Mouse (Mus musculus) megakaryocyte progenitor cell, adult 5-6 weeks (primary cell): Measurements from ENCODE around the gene Gm20605. TPM values are rescaled to one million over a fixed set of nuclear protein-coding genes. Genes with fewer than 3 reads are reported as not detected.

ENCODE experiments used
- ATAC-seq: replicated peaks from 2 replicates; pipeline ENCODE4 v1.8.0; 2016; ENCODE audit warnings: mild to moderate bottlenecking, moderate TSS enrichment, inconsistent platforms; ENCODE audit not compliant: poor library complexity
- total RNA-seq, 2 experiments: library from RNA; stranded (forward) in 1 of 2; stranded (reverse) in 1 of 2; fragments of 157-497, 149-512 nt in 1 of 2; fragments of 200-1000 nt in 1 of 2; gene quantifications; 2 replicates each; pipeline versions ENCODE4 v1.2.3 to v1.2.4; 2015 to 2017

Gene Gm20605
- total RNA-seq, 2 experiments from 2014 or later: 8.0 to 8.3 TPM

DNA sequence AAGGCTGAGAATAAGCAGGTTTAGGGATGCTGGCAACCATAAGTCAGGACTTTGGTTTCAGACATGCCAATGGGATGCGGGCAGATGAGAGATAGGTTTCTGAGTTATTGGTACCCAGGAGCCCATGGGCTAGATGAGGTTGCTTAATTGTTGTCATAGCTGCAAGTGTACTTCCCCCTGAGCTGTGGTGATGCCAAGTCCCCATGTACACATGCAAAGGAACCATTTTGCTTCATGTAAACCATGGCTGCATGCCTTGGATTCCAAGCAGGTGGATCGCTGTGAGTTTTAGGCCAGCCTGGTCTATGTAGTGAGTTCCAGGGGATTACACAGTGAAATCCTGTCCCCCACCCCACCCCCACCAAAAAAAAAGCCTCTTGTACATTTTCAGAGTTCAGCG is 56.7 kb downstream of the Gm20605 start:
- ATAC-seq: 0 out of 2 replicates have a peak, but pooled peaks have one; percentile 13

GRCm38 (mm10) chr5:137686127-137686790 is 57.3 kb downstream of the Gm20605 start:
- peak; percentile 73 for ATAC-seq

- ATAC-seq: no peak
Observed at GRCm38 (mm10) chr5:137689974-137690373, 61.0 kb downstream of the Gm20605 start.

GRCm38 (mm10) chr5:137690531-137690930 is 61.6 kb downstream of the Gm20605 start:
- ATAC-seq: no peak

DNA sequence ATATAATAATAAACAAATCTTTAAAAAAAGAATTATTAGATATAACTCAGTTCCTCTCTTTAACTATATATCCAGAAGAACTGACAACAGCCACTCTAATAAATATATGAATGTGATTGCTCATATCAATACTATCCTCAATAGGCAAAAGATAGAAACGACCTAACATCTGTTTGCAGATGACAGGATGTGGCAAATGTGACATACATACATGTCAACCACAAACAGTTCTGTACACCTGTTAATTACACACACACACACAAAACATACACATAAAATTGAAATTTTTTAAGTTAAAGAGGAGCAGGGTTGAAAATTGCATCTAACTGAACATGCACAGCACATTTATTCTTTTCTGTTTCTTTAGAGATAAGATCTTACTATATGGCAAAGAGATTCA is 62.9 kb downstream of the Gm20605 start:
- no peak for ATAC-seq

Other genes with a start within 250 kb of the Gm20605 start
- gene Zan, start 152.1 kb upstream of the Gm20605 start, total RNA-seq (2015): 0.10 and 0.47 TPM in 2 replicates
- under 0.01 and 0.14 TPM in 2 replicates for gene Zan, start 152.1 kb upstream of the Gm20605 start, total RNA-seq (2017)
- 31.9 and 35.0 TPM in 2 replicates for gene Pop7, start 126.7 kb upstream of the Gm20605 start, total RNA-seq (2015)
- 22.7 and 29.2 TPM in 2 replicates for gene Pop7, start 126.7 kb upstream of the Gm20605 start, total RNA-seq (2017)
- 7.1 and 8.6 TPM in 2 replicates for gene Gigyf1, start 110.6 kb upstream of the Gm20605 start, total RNA-seq (2015)
- gene Gigyf1, start 110.6 kb upstream of the Gm20605 start, total RNA-seq (2017): 4.7 and 7.2 TPM in 2 replicates
- gene Epo, start 95.9 kb upstream of the Gm20605 start, total RNA-seq (2015): not detected in 2 replicates
- gene Epo, start 95.9 kb upstream of the Gm20605 start, total RNA-seq (2017): not detected in 2 replicates
- gene Gnb2, start 95.7 kb upstream of the Gm20605 start, total RNA-seq (2015): 193 and 223 TPM in 2 replicates
- 187 and 251 TPM in 2 replicates for gene Gnb2, start 95.7 kb upstream of the Gm20605 start, total RNA-seq (2017)
- gene Actl6b, start 75.7 kb upstream of the Gm20605 start, total RNA-seq (2015): not detected in 2 replicates
- not detected in 2 replicates for gene Actl6b, start 75.7 kb upstream of the Gm20605 start, total RNA-seq (2017)
- 14.1 and 20.7 TPM in 2 replicates for gene Tfr2, start 59.3 kb upstream of the Gm20605 start, total RNA-seq (2015)
- 13.2 and 23.4 TPM in 2 replicates for gene Tfr2, start 59.3 kb upstream of the Gm20605 start, total RNA-seq (2017)
- 95.4 and 97.5 TPM in 2 replicates for gene Mospd3, start 28.1 kb upstream of the Gm20605 start, total RNA-seq (2015)
- gene Mospd3, start 28.1 kb upstream of the Gm20605 start, total RNA-seq (2017): 3.6 and 5.5 TPM in 2 replicates
- gene Pcolce, start 15.4 kb upstream of the Gm20605 start, total RNA-seq (2015): not detected in 2 replicates
- not detected in 2 replicates for gene Pcolce, start 15.4 kb upstream of the Gm20605 start, total RNA-seq (2017)
- gene Fbxo24, start 173 bp upstream of the Gm20605 start, total RNA-seq (2015): not detected in 2 replicates
- 0.21 TPM in 1 of 2 replicates, not detected in the other for gene Fbxo24, start 173 bp upstream of the Gm20605 start, total RNA-seq (2017)
- 37.8 and 38.0 TPM in 2 replicates for gene Lrch4, start 54 bp upstream of the Gm20605 start, total RNA-seq (2015)
- 27.3 and 29.5 TPM in 2 replicates for gene Lrch4, start 54 bp upstream of the Gm20605 start, total RNA-seq (2017)
- gene Sap25, start 12.2 kb downstream of the Gm20605 start, total RNA-seq (2015): 24.9 and 29.5 TPM in 2 replicates
- gene Sap25, start 12.2 kb downstream of the Gm20605 start, total RNA-seq (2017): 14.2 and 18.0 TPM in 2 replicates
- not detected in 2 replicates for gene Irs3, start 16.5 kb downstream of the Gm20605 start, total RNA-seq (2015)
- not detected in 2 replicates for gene Irs3, start 16.5 kb downstream of the Gm20605 start, total RNA-seq (2017)
- 8.6 and 9.8 TPM in 2 replicates for gene Agfg2, start 55.6 kb downstream of the Gm20605 start, total RNA-seq (2015)
- gene Agfg2, start 55.6 kb downstream of the Gm20605 start, total RNA-seq (2017): 10.5 and 14.2 TPM in 2 replicates
- gene Nyap1, start 112.4 kb downstream of the Gm20605 start, total RNA-seq (2015): 0.02 and 0.05 TPM in 2 replicates
- 0.07 and 0.17 TPM in 2 replicates for gene Nyap1, start 112.4 kb downstream of the Gm20605 start, total RNA-seq (2017)
- 39.6 and 58.5 TPM in 2 replicates for gene Tsc22d4, start 116.6 kb downstream of the Gm20605 start, total RNA-seq (2015)
- gene Tsc22d4, start 116.6 kb downstream of the Gm20605 start, total RNA-seq (2017): 92.1 and 96.5 TPM in 2 replicates
- 64.5 and 77.4 TPM in 2 replicates for gene Ppp1r35, start 149.7 kb downstream of the Gm20605 start, total RNA-seq (2015)
- 38.4 and 38.6 TPM in 2 replicates for gene Ppp1r35, start 149.7 kb downstream of the Gm20605 start, total RNA-seq (2017)
- 34.6 and 37.4 TPM in 2 replicates for gene Mepce, start 158.5 kb downstream of the Gm20605 start, total RNA-seq (2015)
- gene Mepce, start 158.5 kb downstream of the Gm20605 start, total RNA-seq (2017): 13.8 and 16.7 TPM in 2 replicates
- gene Zcwpw1, start 158.6 kb downstream of the Gm20605 start, total RNA-seq (2015): 6.2 and 9.1 TPM in 2 replicates
- gene Zcwpw1, start 158.6 kb downstream of the Gm20605 start, total RNA-seq (2017): 10.5 and 11.8 TPM in 2 replicates
- 6.8 and 10.5 TPM in 2 replicates for gene Pilra, start 207.1 kb downstream of the Gm20605 start, total RNA-seq (2015)
- 6.7 and 6.9 TPM in 2 replicates for gene Pilra, start 207.1 kb downstream of the Gm20605 start, total RNA-seq (2017)
- gene Pilrb1, start 228.9 kb downstream of the Gm20605 start, total RNA-seq (2015): 15.7 and 16.8 TPM in 2 replicates
- 11.6 and 19.9 TPM in 2 replicates for gene Pilrb1, start 228.9 kb downstream of the Gm20605 start, total RNA-seq (2017)
- gene Pilrb2, start 242.6 kb downstream of the Gm20605 start, total RNA-seq (2015): 20.2 and 43.2 TPM in 2 replicates
- gene Pilrb2, start 242.6 kb downstream of the Gm20605 start, total RNA-seq (2017): 9.6 and 14.9 TPM in 2 replicates